Mouse (Mus musculus) left cerebral cortex, postnatal 10 days (tissue): Measurements from ENCODE around the gene Slc25a17. TPM values are rescaled to one million over a fixed set of nuclear protein-coding genes. Genes with fewer than 3 reads are reported as not detected.

Experiments used
- DNase-seq, 2 experiments: peaks; one replicate each; pipeline ENCODE4 v3.0.0; 2021 to 2022; ENCODE audit warnings: low spot score in 2 of 2, mixed read lengths in 1 of 2; ENCODE audit errors: extremely low spot score in 1 of 2
- intact Hi-C: fragments of 180-260 bp; cut with DNase I; formaldehyde crosslinking; loops from one replicate; pipeline ENCODE4 v1.15.1; 2025
- total RNA-seq, 2 experiments: library from RNA; stranded (reverse); gene quantifications; 2 replicates each; pipeline ENCODE4 v1.2.3; 2021

Slc25a17 gene
- total RNA-seq = 10 to 100 TPM; 53.9 to 62.1 TPM

DNA sequence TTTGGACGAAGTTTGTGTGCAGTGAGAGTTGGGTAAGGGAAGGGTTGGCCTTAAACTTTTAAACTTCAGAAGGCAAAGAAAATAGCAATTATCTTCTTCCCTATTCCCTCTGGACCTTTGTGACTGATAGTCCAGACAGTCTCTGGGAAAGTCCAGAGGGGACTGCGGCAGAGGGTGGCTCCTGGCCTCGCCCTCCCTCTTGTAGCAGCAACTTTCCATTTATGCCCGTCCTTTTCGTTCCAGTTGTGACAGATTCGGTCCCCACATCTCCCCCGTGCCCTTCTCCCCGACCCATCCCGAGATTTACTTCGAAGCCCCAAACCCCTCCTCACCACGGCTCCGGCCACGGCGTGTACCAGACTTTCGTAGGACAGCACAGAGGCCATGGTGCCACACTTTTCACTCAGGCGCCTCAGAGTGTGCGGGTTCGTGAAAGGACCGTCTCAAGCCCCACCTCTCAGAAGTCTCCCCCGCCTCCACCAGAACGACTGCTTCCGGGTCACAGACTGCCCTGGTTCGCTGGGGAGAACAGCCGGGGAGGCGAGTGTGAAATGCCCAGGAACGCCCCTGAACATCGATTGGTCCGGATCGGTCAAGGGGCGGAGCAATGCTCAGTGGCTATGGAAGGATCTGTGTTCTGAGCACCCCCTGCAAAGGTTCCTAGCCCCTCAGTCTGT is at the start of gene Slc25a17:
TSS of gene Slc25a17 (minus strand) at position 468 of the 677 bp plus-strand sequence.
- intact Hi-C loops = no loop called here

DNA sequence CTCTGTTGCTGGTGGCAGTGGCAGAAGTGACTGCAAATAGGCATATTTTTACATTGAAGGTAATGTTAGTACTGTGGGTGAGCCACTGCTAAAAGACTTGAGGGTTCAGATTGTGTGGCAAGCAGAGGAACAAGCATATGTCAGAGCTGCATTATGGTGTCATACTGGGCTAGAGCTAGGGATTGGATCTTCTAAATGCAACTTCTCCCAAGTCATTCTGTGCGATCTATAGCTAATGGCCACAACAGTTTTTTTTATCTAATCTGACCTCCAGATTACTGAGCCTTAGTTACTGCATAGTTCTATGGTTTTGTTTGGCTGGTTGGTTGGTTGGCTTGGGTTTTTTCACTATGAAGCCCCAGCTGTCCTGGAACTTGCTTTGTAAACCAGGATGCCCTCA is 47.6 kb upstream of the Slc25a17 start, which contains the start of gene Dnajb7:
TSS of gene Dnajb7 (minus strand) at position 101 of the 400 bp plus-strand sequence.
- no peak for DNase-seq
- intact Hi-C loops = no loop called here

More for the DNA sequence above, at the start of gene Slc25a17:
- DNase-seq = peak; percentile 94 to 98

DNA sequence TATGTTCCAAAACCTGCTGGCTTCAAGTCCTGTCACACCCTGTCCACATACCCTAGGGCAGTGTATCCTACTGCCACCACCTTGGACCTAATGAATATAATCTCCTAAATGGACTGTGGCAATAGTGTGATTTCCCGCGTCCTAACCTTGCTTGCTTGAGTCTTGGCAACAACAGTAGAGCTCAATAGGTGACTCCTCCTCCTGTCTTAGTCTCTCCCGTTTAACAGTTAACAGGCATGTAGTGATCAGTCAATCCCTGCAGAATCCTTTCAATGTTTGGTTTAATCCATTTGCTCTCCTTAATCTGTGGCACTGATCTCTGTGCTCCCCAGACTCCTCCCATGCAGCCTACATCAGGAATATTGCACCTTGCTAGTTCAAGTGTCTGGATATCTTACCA is 44.4 kb upstream of the Slc25a17 start:
- intact Hi-C loops = no loop called here
- DNase-seq = no peak

GRCm38 (mm10) chr15:81399638-81400315 is 39.2 kb upstream of the Slc25a17 start, which contains the start of the genes St13 and Xpnpep3:
TSS of gene St13 (minus strand) at chr15:81400077.
TSS of gene Xpnpep3 (plus strand) at chr15:81400138.
- DNase-seq = peak; percentile 95 to 98
- intact Hi-C loops = no loop called here

GRCm38 (mm10) chr15:81399297-81399637 is 38.7 kb upstream of the Slc25a17 start:
- DNase-seq = no peak
- intact Hi-C loops = no loop called here

DNA sequence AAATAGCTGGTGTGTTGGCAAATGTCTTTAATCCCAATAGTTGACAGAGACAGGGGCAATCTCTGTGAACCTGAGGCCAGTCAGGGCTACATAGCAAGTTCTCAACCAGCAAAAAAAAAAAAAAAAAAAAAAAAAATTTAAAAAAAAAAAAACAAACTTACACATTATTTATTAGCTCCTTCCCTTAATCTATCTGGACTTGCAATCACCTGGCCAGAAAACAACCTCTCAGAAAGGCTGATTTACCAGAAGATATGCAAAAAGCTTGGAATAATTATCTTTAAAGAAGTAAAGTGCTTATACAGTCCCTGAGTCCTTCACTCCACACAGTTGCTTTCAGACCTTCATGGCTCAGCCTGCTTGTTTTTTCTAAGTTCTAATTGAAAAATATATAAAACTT is 37.6 kb upstream of the Slc25a17 start:
- intact Hi-C loops = no loop called here

GRCm38 (mm10) chr15:81394211-81394915 is 33.8 kb upstream of the Slc25a17 start:
- intact Hi-C loops = no loop called here

More for the DNA sequence above, 37.6 kb upstream of the Slc25a17 start:
- no peak for DNase-seq

DNA sequence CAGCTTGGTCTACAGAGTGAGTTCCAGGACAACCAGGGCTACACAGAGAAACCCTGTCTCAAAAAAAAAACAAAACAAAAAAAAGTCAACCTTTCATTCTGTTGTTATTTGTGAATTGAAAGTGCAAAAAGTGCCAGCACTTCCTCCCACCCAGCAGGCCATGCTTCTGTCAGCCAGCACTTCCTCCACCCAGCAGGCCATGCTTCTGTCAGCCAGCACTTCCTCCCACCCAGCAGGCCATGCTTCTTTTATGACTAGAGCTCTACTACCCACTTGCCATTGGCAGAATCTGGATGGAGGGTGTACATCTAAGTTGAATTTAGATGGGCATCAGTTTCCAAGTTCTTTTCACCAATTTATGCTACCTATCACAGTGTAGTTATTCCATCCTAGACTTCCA is 32.4 kb upstream of the Slc25a17 start:
- DNase-seq = peak in 1 of 2 experiments; percentile 64
- intact Hi-C loops = no loop called here

More at GRCm38 (mm10) chr15:81394211-81394915, 33.8 kb upstream of the Slc25a17 start:
- no peak for DNase-seq

GRCm38 (mm10) chr15:81386327-81386726 is 25.7 kb upstream of the Slc25a17 start:
- no peak for DNase-seq
- intact Hi-C loops = loop anchor here (2.0 kb wide), 1 partner anchor 18 kb away; no protein-coding TSS in a partner anchor

GRCm38 (mm10) chr15:81378845-81379244 is 18.2 kb upstream of the Slc25a17 start:
- no peak for DNase-seq
- intact Hi-C loops = no loop called here

- intact Hi-C loops = loop anchor here (5.0 kb wide), 1 partner anchor 253 kb away; no protein-coding TSS in a partner anchor
- no peak for DNase-seq
Observed at GRCm38 (mm10) chr15:81374621-81375020, 14.0 kb upstream of the Slc25a17 start.

GRCm38 (mm10) chr15:81370356-81370755 is 9.7 kb upstream of the Slc25a17 start:
- intact Hi-C loops = loop anchor here (5.0 kb wide), 1 partner anchor 257 kb away; no protein-coding TSS in a partner anchor
- no peak for DNase-seq

GRCm38 (mm10) chr15:81368601-81369000 is 8.0 kb upstream of the Slc25a17 start:
- no peak for DNase-seq
- intact Hi-C loops = loop anchor here (2.0 kb wide), 1 partner anchor 18 kb away; no protein-coding TSS in a partner anchor

- intact Hi-C loops = no loop called here
- no peak for DNase-seq
Observed at GRCm38 (mm10) chr15:81366241-81366640, 5.6 kb upstream of the Slc25a17 start.

GRCm38 (mm10) chr15:81365246-81365645 is 4.6 kb upstream of the Slc25a17 start:
- no peak for DNase-seq
- intact Hi-C loops = no loop called here

GRCm38 (mm10) chr15:81364271-81364670 is 3.7 kb upstream of the Slc25a17 start:
- no peak for DNase-seq
- intact Hi-C loops = no loop called here

- intact Hi-C loops = no loop called here
Observed at GRCm38 (mm10) chr15:81362501-81362900, 1.9 kb upstream of the Slc25a17 start.

GRCm38 (mm10) chr15:81361417-81362015 is 904 bp upstream of the Slc25a17 start:
- intact Hi-C loops = no loop called here
- DNase-seq = no peak

More at GRCm38 (mm10) chr15:81362501-81362900, 1.9 kb upstream of the Slc25a17 start:
- DNase-seq = no peak

DNA sequence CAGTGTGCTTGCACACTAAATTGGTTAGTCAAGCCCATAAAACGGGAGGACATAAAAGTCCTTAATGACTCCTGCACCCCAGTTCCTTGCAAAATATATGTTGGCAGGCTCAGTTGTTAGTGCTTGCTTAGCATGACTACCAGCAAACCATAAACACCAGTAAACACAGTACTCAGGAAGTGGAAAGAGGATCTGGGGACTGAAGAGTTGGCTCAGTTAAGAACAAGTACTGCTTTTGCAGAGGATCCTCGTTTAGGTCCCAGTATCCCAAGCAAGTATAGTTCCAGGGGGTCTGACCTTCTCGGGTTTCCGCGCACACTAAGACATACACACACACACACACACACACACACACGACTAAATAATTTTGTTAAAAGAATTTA is 401 bp upstream of the Slc25a17 start:
- intact Hi-C loops = no loop called here
- no peak for DNase-seq
